9 mouse cellular contexts compared by ENCODE assay signal in the genomic region with DNA sequence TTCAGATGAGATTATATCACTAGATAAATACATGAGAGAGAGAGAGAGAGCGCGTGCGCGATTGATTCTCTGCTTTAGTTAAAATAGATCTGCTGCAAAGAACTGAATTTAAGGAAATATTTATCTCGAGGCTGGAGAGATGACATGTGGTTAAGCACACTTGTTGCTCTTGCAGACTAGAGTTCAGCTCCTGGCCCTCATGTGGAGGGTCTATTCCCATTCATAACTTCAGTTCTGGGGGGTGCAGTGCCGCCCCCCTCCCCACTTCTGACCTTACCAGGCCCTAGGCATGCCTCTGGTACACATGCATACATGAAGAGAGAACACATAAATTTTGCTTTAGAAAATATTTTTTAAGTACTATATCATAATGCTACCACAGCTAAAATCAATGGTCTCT. TPM values are rescaled to one million over a fixed set of nuclear protein-coding genes. Genes with fewer than 3 reads are reported as not detected.
DNase-seq lines count a peak whose midpoint lies in the region; ATAC-seq and TF ChIP-seq lines count a peak whose summit lies in the region.
"Had no signal": no experiment of that assay in that cellular context is flagged by ENCODE, and none has a peak within 500 bp of the region (broad histone marks: within the 10 kb centered on the region; RNA-seq: fewer than 3 reads in every experiment).

No protein-coding gene starts in this region.

- H3K36me3 ChIP-seq in lung, embryonic 14.5 days (ENCODE audit: insufficient read depth): no peaks in the 10 kb centered on the region
- H3K36me3 ChIP-seq in forebrain, embryonic 14.5 days (ENCODE audit: control insufficient read depth, insufficient read depth, low read length): peaks cover 3% of the 10 kb centered on the region; the same call in 1 of the 2 replicates
- no peaks in the 10 kb centered on the region for H3K36me3 ChIP-seq in limb, embryonic 10.5 days
- H3K36me3 ChIP-seq in stomach, embryonic 14.5 days (ENCODE audit: control insufficient read depth, insufficient read depth, low read length): no peaks in the 10 kb centered on the region

- no peaks in the 10 kb centered on the region for H3K9me3 ChIP-seq in lung, embryonic 14.5 days (ENCODE audit: low read depth, low read length)
- no peaks in the 10 kb centered on the region for H3K9me3 ChIP-seq in forebrain, embryonic 14.5 days (replicated peaks; ENCODE audit: control insufficient read depth, low read length)
- H3K9me3 ChIP-seq in limb, embryonic 10.5 days (replicated peaks): no peaks in the 10 kb centered on the region
- H3K9me3 ChIP-seq in stomach, embryonic 14.5 days (ENCODE audit: control insufficient read depth, low read depth, low read length): no peaks in the 10 kb centered on the region

- DNase-seq in lung, embryonic 14.5 days: no peak
- no peak for DNase-seq in lung, adult 18-20 months
- DNase-seq in forebrain, embryonic 14.5 days (ENCODE audit: low spot score): no peak
- no peak for DNase-seq in limb, embryonic 10.5 days (ENCODE audit: low spot score)
- DNase-seq in Muller cell, postnatal 12 days (ENCODE audit: inconsistent ontology term): no peak
- no peak for DNase-seq in adrenal gland, postnatal 36 days
- DNase-seq: kidney, postnatal 14 days; thymus, postnatal 14 days had no signal

- H3K9ac ChIP-seq in lung, embryonic 14.5 days: no peak overlapping the region
- H3K9ac ChIP-seq in forebrain, embryonic 14.5 days (ENCODE audit: low read length): peak overlapping the region; percentile 89
- H3K9ac ChIP-seq in stomach, embryonic 14.5 days (replicated peaks; ENCODE audit: low read depth, low read length): no peak overlapping the region

- H3K27me3 ChIP-seq in lung, embryonic 14.5 days (ENCODE audit: insufficient read depth, low read length): no peaks in the 10 kb centered on the region
- no peaks in the 10 kb centered on the region for H3K27me3 ChIP-seq in forebrain, embryonic 14.5 days (replicated peaks; ENCODE audit: control insufficient read depth, insufficient read depth, low read length)
- 0 out of 2 replicates have a peak, but pooled peaks cover 9% of the 10 kb centered on the region for H3K27me3 ChIP-seq in limb, embryonic 10.5 days (ENCODE audit: low read depth, poor library complexity, severe bottlenecking)
- no peaks in the 10 kb centered on the region for H3K27me3 ChIP-seq in stomach, embryonic 14.5 days (ENCODE audit: control insufficient read depth, insufficient read depth, low read length)

- ATAC-seq in lung, embryonic 14.5 days (ENCODE audit: insufficient read depth): no peak
- ATAC-seq in forebrain, embryonic 14.5 days: no peak
- no peak for ATAC-seq in stomach, embryonic 14.5 days (ENCODE audit: insufficient number of reproducible peaks, insufficient read depth, low FRiP score, low read depth)

- H3K27ac ChIP-seq in lung, embryonic 14.5 days (ENCODE audit: low read depth): no peak overlapping the region
- no peak overlapping the region for H3K27ac ChIP-seq in forebrain, embryonic 14.5 days (ENCODE audit: low read depth, low read length)
- no peak overlapping the region for H3K27ac ChIP-seq in limb, embryonic 10.5 days
- H3K27ac ChIP-seq in stomach, embryonic 14.5 days (ENCODE audit: low read length): no peak overlapping the region

- peak overlapping the region; percentile 78 for H3K4me2 ChIP-seq in lung, embryonic 14.5 days
- peak overlapping the region; percentile 65 for H3K4me2 ChIP-seq in forebrain, embryonic 14.5 days (ENCODE audit: low read length)
- peak overlapping the region; percentile 79 for H3K4me2 ChIP-seq in stomach, embryonic 14.5 days (replicated peaks; ENCODE audit: low read depth, low read length)

- no peak overlapping the region for H3K4me3 ChIP-seq in lung, embryonic 14.5 days (ENCODE audit: low read depth, low read length)
- H3K4me3 ChIP-seq in forebrain, embryonic 14.5 days (ENCODE audit: low read depth, low read length): peak overlapping the region; percentile 69
- peak overlapping the region; percentile 82; the same call in 1 of the 2 replicates for H3K4me3 ChIP-seq in limb, embryonic 10.5 days
- H3K4me3 ChIP-seq in stomach, embryonic 14.5 days (ENCODE audit: low read depth, low read length): peak overlapping the region; percentile 73; the same call in 1 of the 2 replicates

- no peak for TF ChIP-seq CTCF in lung, embryonic 14.5 days (IDR thresholded peaks at IDR 0.05; ENCODE audit: low read depth)

- H3K4me1 ChIP-seq in lung, embryonic 14.5 days (ENCODE audit: insufficient read depth): no peaks in the 10 kb centered on the region
- peaks cover 12% of the 10 kb centered on the region for H3K4me1 ChIP-seq in forebrain, embryonic 14.5 days (ENCODE audit: control insufficient read depth, insufficient read depth, low read length)
- peaks cover 16% of the 10 kb centered on the region for H3K4me1 ChIP-seq in limb, embryonic 10.5 days
- H3K4me1 ChIP-seq in stomach, embryonic 14.5 days (ENCODE audit: control insufficient read depth, insufficient read depth, low read length): no peaks in the 10 kb centered on the region; the same call in 1 of the 2 replicates

- WGBS in lung, embryonic 14.5 days: 84% methylated on average over 6 of the region's 6 CpGs
- WGBS in forebrain, embryonic 14.5 days: 89% methylated on average over 6 of the region's 6 CpGs
- WGBS in limb, embryonic 10.5 days: 92% methylated on average over 6 of the region's 6 CpGs
- 82% methylated on average over 6 of the region's 6 CpGs for WGBS in stomach, embryonic 14.5 days

RNA-seq across cellular contexts. Expression of a gene that starts 1.5 kb away (rescaled TPM):
- polyA plus RNA-seq in lung, embryonic 14.5 days (2014; fragmentation: Nextera tagmentation; extraction: Ambion mirVana): 31.7 and 32.8 TPM in 2 replicates
- polyA plus RNA-seq in forebrain, embryonic 14.5 days (2014; fragmentation: Nextera tagmentation; extraction: Ambion mirVana): 88.1 and 103 TPM in 2 replicates
- polyA plus RNA-seq in limb, embryonic 10.5 days (2016; fragmentation: Nextera tagmentation; extraction: Ambion mirVana): 17.7 and 23.0 TPM in 2 replicates
- 42.7 and 43.1 TPM in 2 replicates for polyA plus RNA-seq in stomach, embryonic 14.5 days (2014; fragmentation: Nextera tagmentation; extraction: Ambion mirVana)
- total RNA-seq in adrenal gland, postnatal 36 days (2021): 10 to 100 TPM; 10.8 to 12.7 TPM
